Mouse (Mus musculus) MEL (cell line): ENCODE measurements around the gene Tnfsf14.

Experiments
- CTCF ChIP-seq, 3 experiments: IDR thresholded peaks in 2 of 3; conservative IDR thresholded peaks in 1 of 3; 2 replicates each; pipeline ENCODE4 v1.5.1; 2011 to 2012; ENCODE audit warnings: low read length in 3 of 3, low read depth in 2 of 3, mild to moderate bottlenecking in 2 of 3, improper control_type of control experiment in 1 of 3, inconsistent platforms in 1 of 3, mixed read lengths in 1 of 3, moderate library complexity in 1 of 3; ENCODE audit not compliant: control insufficient read depth in 1 of 3, insufficient read depth in 1 of 3, poor library complexity in 1 of 3, severe bottlenecking in 1 of 3
- ELF1 ChIP-seq: IDR thresholded peaks from 2 replicates; pipeline ENCODE4 v1.6.1; 2014; ENCODE audit warnings: low read depth, mild to moderate bottlenecking, inconsistent platforms, low read length, improper control_type of control experiment, moderate library complexity
- EP300 ChIP-seq, 2 experiments: IDR thresholded peaks; 2 replicates each; pipeline ENCODE4 v1.6.1; 2011; ENCODE audit warnings: improper control_type of control experiment in 2 of 2, low read length in 2 of 2, low read depth in 1 of 2, mild to moderate bottlenecking in 1 of 2
- GABPA ChIP-seq: IDR thresholded peaks from 2 replicates; pipeline ENCODE4 v1.6.1; 2012; ENCODE audit warnings: low read depth, mild to moderate bottlenecking, inconsistent platforms, low read length, improper control_type of control experiment, moderate library complexity
- KAT2A ChIP-seq: conservative IDR thresholded peaks from 2 replicates; pipeline ENCODE4 v1.6.1; 2012; ENCODE audit warnings: low read depth, low read length, improper control_type of control experiment, inconsistent platforms
- NRF1 ChIP-seq: IDR thresholded peaks from 2 replicates; pipeline ENCODE4 v1.6.1; 2014; ENCODE audit warnings: low read depth, mild to moderate bottlenecking, inconsistent platforms, low read length, improper control_type of control experiment, moderate library complexity; ENCODE audit not compliant: poor library complexity, insufficient read depth, severe bottlenecking
- POLR2A ChIP-seq, 2 experiments: IDR thresholded peaks; 2 replicates each; pipeline ENCODE4 v1.6.1; 2011 to 2012; ENCODE audit warnings: low read length in 2 of 2, mild to moderate bottlenecking in 2 of 2, control low read depth in 1 of 2, improper control_type of control experiment in 1 of 2, low read depth in 1 of 2, moderate library complexity in 1 of 2; ENCODE audit not compliant: control insufficient read depth in 1 of 2, insufficient read depth in 1 of 2, poor library complexity in 1 of 2
- TCF12 ChIP-seq: IDR thresholded peaks from 2 replicates; pipeline ENCODE4 v1.6.1; 2014; ENCODE audit warnings: low read depth, mild to moderate bottlenecking, inconsistent platforms, low read length, improper control_type of control experiment, moderate library complexity
- USF2 ChIP-seq, 2 experiments: IDR thresholded peaks; 2 replicates each; pipeline ENCODE4 v1.6.1; 2011 to 2012; ENCODE audit warnings: improper control_type of control experiment in 2 of 2, low read length in 2 of 2, borderline replicate concordance in 1 of 2, inconsistent platforms in 1 of 2, low read depth in 1 of 2, mild to moderate bottlenecking in 1 of 2; ENCODE audit not compliant: insufficient read depth in 1 of 2

- TF ChIP-seq EP300 (IDR thresholded peaks at IDR 0.05; ENCODE audit: low read depth in 1 of 2, low read length in 2 of 2) (no peak), ELF1 (no peak), CTCF (IDR thresholded peaks at IDR 0.05 in 2 of 3, conservative IDR thresholded peaks at IDR 0.05 in 1 of 3; ENCODE audit: control insufficient read depth in 1 of 3, insufficient read depth in 1 of 3, low read depth in 2 of 3, low read length in 3 of 3, poor library complexity in 1 of 3, severe bottlenecking in 1 of 3) (no peak), USF2 (IDR thresholded peaks at IDR 0.05; ENCODE audit: borderline replicate concordance in 1 of 2, insufficient read depth in 1 of 2, low read depth in 1 of 2, low read length in 2 of 2) (no peak), KAT2A (no peak), TCF12 (no peak), GABPA (no peak), POLR2A (IDR thresholded peaks at IDR 0.05; ENCODE audit: control insufficient read depth in 1 of 2, insufficient read depth in 1 of 2, low read depth in 1 of 2, low read length in 2 of 2, poor library complexity in 1 of 2) (no peak), NRF1 (no peak)
Measured at GRCm38 (mm10) chr17:57228014-57228413, 34.0 kb upstream of the Tnfsf14 start, which contains the start of gene C3.
